Mouse (Mus musculus): ENCODE results near the gene Ablim2. TPM values are rescaled to one million over a fixed set of nuclear protein-coding genes. Genes with fewer than 3 reads are reported as not detected.

Gene Ablim2
- 1.1 and 1.7 TPM in 2 replicates for polyA plus RNA-seq (2014; fragmentation: Nextera tagmentation; extraction: Ambion mirVana)

DNA sequence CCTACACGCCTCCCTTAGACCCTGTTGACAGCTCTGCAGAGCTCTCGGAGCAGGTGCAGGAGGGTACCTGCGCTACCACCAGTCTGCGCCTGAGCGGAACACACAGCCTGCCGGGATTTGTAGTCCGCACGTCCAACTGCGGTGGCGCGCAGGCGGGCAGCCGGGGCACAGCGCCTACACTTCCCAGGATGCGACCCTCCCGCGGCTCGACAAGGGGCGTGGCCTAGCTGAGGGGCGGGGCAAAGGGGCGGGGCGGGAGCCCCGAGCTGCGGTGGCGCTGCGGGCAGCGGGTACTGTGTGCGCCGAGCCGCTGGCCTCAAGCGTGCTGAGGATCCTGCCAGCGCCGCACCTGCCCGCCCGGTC, at the start of gene Ablim2:
Gene Ablim2, plus strand, starts transcription at position 242 of the 363 bp plus-strand sequence.
- Histone ChIP-seq H3K4me2 (ENCODE audit: low read depth) (peak within 1 kb of the TSS; percentile 84), H3K27ac (ENCODE audit: low read depth, low read length) (no peak within 1 kb of the TSS), H3K4me1 (ENCODE audit: control insufficient read depth, insufficient read depth, low read length) (peaks cover 4% of the 10 kb centered on the region; the same call in 1 of the 2 replicates), H3K9me3 (ENCODE audit: control insufficient read depth, low read length) (no peaks in the 10 kb centered on the region), H3K4me3 (ENCODE audit: low read depth, low read length) (peak within 1 kb of the TSS; percentile 47), H3K9ac (ENCODE audit: low read length) (peak within 1 kb of the TSS; percentile 32; the same call in 1 of the 2 replicates), H3K27me3 (ENCODE audit: control insufficient read depth, insufficient read depth, low read length) (peaks cover 25% of the 10 kb centered on the region), H3K36me3 (ENCODE audit: control insufficient read depth, insufficient read depth, low read length) (no peaks in the 10 kb centered on the region)
- 0% methylated on average over 35 of the region's 35 CpGs for WGBS
- ATAC-seq (ENCODE audit: insufficient read depth, low FRiP score, low TSS enrichment) (peak; percentile 94), DNase-seq (ENCODE audit: low spot score) (peak; percentile 96)

DNA sequence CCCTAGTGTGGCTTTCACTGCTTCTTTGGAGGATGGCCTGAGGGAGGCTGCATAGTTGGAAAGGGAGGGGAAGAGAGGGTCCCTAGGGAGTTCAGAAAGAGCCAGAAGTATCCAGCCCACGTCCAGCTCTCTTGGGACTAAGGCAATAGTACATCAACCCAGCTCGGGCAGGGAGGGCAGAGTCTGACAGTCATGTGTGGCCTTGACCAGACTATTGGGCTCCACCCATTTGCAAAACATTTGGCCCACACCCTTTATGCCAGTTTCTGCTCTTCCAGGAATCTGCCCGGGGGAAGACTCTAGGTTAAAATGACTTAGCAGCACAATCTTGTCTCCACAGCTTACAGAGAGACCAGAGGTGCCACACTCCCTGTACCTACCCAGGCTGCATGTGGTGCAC, 47.2 kb upstream of the Ablim2 start:
- WGBS: 75% methylated on average over 3 of the region's 3 CpGs

DNA sequence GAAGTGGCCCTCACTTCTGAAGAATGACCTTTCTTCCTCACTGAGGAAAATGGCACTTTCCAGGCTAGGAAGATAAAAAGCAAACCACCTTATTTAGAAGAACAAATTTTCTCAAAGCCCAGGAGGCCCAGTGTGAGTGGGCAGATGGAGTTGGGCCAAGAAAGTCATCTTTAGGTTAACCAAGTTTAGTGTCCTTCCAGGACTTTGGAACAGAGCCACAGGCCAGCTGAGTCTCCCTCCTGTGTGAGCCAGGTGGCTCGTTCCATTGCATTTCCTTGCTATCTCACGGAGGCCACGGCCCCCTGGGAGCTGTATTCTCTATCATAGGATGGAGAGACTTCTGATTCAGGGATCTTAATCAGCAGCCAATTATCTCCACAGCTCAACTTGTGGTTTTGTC, 46.7 kb upstream of the Ablim2 start:
- WGBS: 74% methylated on average over 3 of the region's 3 CpGs
- H3K4me3 ChIP-seq (ENCODE audit: low read depth, low read length): no peak overlapping the region
- no peaks in the 10 kb centered on the region for H3K27me3 ChIP-seq (ENCODE audit: control insufficient read depth, insufficient read depth, low read length)
- no peak overlapping the region for H3K4me2 ChIP-seq (ENCODE audit: low read depth)
- no peaks in the 10 kb centered on the region for H3K36me3 ChIP-seq (ENCODE audit: control insufficient read depth, insufficient read depth, low read length)
- ATAC-seq (ENCODE audit: insufficient read depth, low FRiP score, low TSS enrichment) (no peak), DNase-seq (ENCODE audit: low spot score) (no peak)
- no peak overlapping the region for H3K9ac ChIP-seq (ENCODE audit: low read length)
- no peaks in the 10 kb centered on the region for H3K4me1 ChIP-seq (ENCODE audit: control insufficient read depth, insufficient read depth, low read length)
- no peaks in the 10 kb centered on the region for H3K9me3 ChIP-seq (ENCODE audit: control insufficient read depth, low read length)
- no peak overlapping the region for H3K27ac ChIP-seq (ENCODE audit: low read depth, low read length)

More for the DNA sequence above, 47.2 kb upstream of the Ablim2 start:
- no peak overlapping the region for H3K9ac ChIP-seq (ENCODE audit: low read length)
- ATAC-seq (ENCODE audit: insufficient read depth, low FRiP score, low TSS enrichment) (no peak), DNase-seq (ENCODE audit: low spot score) (no peak)
- H3K36me3 ChIP-seq (ENCODE audit: control insufficient read depth, insufficient read depth, low read length): no peaks in the 10 kb centered on the region
- no peak overlapping the region for H3K4me2 ChIP-seq (ENCODE audit: low read depth)
- H3K9me3 ChIP-seq (ENCODE audit: control insufficient read depth, low read length): no peaks in the 10 kb centered on the region
- H3K4me3 ChIP-seq (ENCODE audit: low read depth, low read length): no peak overlapping the region
- H3K27ac ChIP-seq (ENCODE audit: low read depth, low read length): no peak overlapping the region
- H3K27me3 ChIP-seq (ENCODE audit: control insufficient read depth, insufficient read depth, low read length): no peaks in the 10 kb centered on the region
- H3K4me1 ChIP-seq (ENCODE audit: control insufficient read depth, insufficient read depth, low read length): no peaks in the 10 kb centered on the region

DNA sequence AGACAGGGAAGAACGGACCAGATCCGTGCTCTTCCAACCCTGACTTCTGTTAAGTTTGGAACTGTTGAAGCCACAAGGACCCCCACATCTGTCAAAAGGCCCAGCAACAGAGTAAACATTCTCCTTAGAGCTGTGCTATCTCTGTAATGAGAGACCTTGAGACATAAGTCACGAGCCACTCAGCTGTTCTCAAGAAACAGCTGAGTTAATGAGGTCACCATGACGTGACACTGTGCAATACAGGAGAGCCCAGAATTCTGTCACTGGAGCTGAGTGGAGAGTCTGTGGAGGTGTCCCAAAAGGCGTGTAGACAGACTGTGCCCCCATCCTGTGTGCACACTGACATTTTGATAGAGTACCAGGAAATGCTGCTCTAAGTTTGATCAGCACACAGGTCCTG, 45.2 kb upstream of the Ablim2 start:
- no peak for ATAC-seq (ENCODE audit: insufficient read depth, low FRiP score, low TSS enrichment)
- Histone ChIP-seq H3K27me3 (ENCODE audit: control insufficient read depth, insufficient read depth, low read length) (no peaks in the 10 kb centered on the region), H3K9ac (ENCODE audit: low read length) (no peak overlapping the region), H3K9me3 (ENCODE audit: control insufficient read depth, low read length) (no peaks in the 10 kb centered on the region), H3K4me1 (ENCODE audit: control insufficient read depth, insufficient read depth, low read length) (no peaks in the 10 kb centered on the region), H3K36me3 (ENCODE audit: control insufficient read depth, insufficient read depth, low read length) (no peaks in the 10 kb centered on the region), H3K4me3 (ENCODE audit: low read depth, low read length) (no peak overlapping the region), H3K27ac (ENCODE audit: low read depth, low read length) (no peak overlapping the region), H3K4me2 (ENCODE audit: low read depth) (no peak overlapping the region)
- DNase-seq (ENCODE audit: low spot score): no peak
- 78% methylated on average over 5 of the region's 5 CpGs for WGBS

DNA sequence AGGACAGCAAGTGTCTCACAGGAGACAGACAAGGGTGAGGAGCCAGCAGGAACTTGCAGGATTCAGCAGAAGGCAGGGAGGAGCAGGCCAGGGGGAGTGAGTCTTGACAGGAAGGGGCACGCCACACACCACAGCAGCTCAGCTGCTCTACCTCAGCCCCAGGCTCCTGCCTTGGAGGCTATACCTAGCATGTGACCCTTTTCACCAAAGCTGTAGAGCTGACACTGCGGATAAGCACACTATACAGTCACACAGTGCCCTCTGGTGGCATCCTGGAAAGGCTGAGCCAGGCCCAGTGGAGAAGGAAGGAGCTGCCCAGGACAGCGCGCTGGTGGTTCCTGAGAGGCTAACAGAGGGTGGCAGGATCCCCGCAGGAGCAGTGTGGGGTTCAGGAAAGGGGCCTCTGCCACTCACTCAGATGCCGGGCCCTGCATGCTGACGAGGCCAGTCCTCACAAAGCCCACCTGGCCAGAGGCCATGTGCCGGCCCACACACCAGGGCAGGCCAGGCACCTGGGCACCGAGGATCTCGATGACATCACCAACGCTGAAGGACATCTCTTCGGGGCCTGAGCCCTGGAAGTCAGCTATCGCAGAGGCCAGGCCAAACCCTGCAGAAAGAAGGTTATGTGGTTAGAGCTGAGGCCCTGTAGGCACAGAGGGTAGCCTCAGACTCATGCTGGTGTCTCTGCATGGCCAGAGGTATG, 43.9 kb upstream of the Ablim2 start:
- Histone ChIP-seq H3K4me3 (ENCODE audit: low read depth, low read length) (no peak overlapping the region), H3K9me3 (ENCODE audit: control insufficient read depth, low read length) (no peaks in the 10 kb centered on the region), H3K4me2 (ENCODE audit: low read depth) (no peak overlapping the region), H3K36me3 (ENCODE audit: control insufficient read depth, insufficient read depth, low read length) (no peaks in the 10 kb centered on the region), H3K27ac (ENCODE audit: low read depth, low read length) (no peak overlapping the region), H3K27me3 (ENCODE audit: control insufficient read depth, insufficient read depth, low read length) (no peaks in the 10 kb centered on the region), H3K4me1 (ENCODE audit: control insufficient read depth, insufficient read depth, low read length) (no peaks in the 10 kb centered on the region), H3K9ac (ENCODE audit: low read length) (no peak overlapping the region)
- ATAC-seq (ENCODE audit: insufficient read depth, low FRiP score, low TSS enrichment) (peak; percentile 38; the same call in 1 of the 2 replicates), DNase-seq (ENCODE audit: low spot score) (peak; percentile 79)
- WGBS: 51% methylated on average over 13 of the region's 13 CpGs

DNA sequence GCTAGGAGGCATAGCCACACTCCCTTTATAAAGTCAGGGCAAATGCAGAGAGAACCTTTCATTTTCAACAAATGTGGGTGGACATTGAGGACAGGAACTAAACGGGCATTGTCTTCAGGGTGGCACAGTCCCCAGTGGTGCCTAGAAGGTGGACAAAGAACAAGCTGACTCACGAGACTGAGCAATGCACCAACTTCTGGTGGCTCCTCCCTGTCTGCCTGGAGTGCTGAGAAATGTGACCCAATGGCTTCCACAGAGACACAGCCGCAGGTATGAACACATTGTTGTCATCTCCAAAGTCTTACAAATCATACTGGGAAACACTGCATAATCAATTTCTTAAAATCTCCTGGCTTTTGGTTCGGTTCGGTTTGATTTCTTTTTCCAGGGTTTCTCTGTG, 40.2 kb upstream of the Ablim2 start:
- Histone ChIP-seq H3K4me3 (ENCODE audit: low read depth, low read length) (no peak overlapping the region), H3K36me3 (ENCODE audit: control insufficient read depth, insufficient read depth, low read length) (no peaks in the 10 kb centered on the region), H3K4me1 (ENCODE audit: control insufficient read depth, insufficient read depth, low read length) (no peaks in the 10 kb centered on the region), H3K9ac (ENCODE audit: low read length) (no peak overlapping the region), H3K4me2 (ENCODE audit: low read depth) (no peak overlapping the region), H3K27ac (ENCODE audit: low read depth, low read length) (no peak overlapping the region), H3K27me3 (ENCODE audit: control insufficient read depth, insufficient read depth, low read length) (no peaks in the 10 kb centered on the region), H3K9me3 (ENCODE audit: control insufficient read depth, low read length) (no peaks in the 10 kb centered on the region)
- DNase-seq (ENCODE audit: low spot score): no peak
- no peak for ATAC-seq (ENCODE audit: insufficient read depth, low FRiP score, low TSS enrichment)
- 92% methylated on average over 5 of the region's 5 CpGs for WGBS

DNA sequence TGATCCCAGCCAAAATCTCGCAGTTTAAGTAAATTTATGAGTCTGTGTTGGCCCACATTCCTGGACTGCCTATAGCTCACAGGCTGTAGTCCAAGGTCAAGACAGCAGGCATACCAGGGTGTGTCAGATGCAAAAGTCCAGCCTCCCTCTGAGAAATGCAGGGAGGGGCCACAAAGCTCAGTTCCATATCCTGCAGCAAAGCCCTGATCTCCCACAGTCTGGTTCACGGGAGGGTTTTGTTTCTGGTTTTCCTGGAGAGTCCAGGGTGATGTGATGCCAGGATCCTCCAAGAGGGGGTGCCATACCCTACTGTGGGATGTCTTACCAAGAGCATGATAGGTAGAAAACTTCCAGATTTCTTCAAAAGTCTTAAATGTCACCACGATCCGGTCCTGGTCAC, 39.7 kb upstream of the Ablim2 start:
- Histone ChIP-seq H3K27me3 (ENCODE audit: control insufficient read depth, insufficient read depth, low read length) (no peaks in the 10 kb centered on the region), H3K4me1 (ENCODE audit: control insufficient read depth, insufficient read depth, low read length) (no peaks in the 10 kb centered on the region), H3K4me3 (ENCODE audit: low read depth, low read length) (no peak overlapping the region), H3K9me3 (ENCODE audit: control insufficient read depth, low read length) (no peaks in the 10 kb centered on the region), H3K4me2 (ENCODE audit: low read depth) (no peak overlapping the region), H3K9ac (ENCODE audit: low read length) (no peak overlapping the region), H3K27ac (ENCODE audit: low read depth, low read length) (no peak overlapping the region), H3K36me3 (ENCODE audit: control insufficient read depth, insufficient read depth, low read length) (no peaks in the 10 kb centered on the region)
- 59% methylated on average over 4 of the region's 4 CpGs for whole genome bisulfite sequencing
- DNase-seq (ENCODE audit: low spot score) (no peak), ATAC-seq (ENCODE audit: insufficient read depth, low FRiP score, low TSS enrichment) (no peak)

DNA sequence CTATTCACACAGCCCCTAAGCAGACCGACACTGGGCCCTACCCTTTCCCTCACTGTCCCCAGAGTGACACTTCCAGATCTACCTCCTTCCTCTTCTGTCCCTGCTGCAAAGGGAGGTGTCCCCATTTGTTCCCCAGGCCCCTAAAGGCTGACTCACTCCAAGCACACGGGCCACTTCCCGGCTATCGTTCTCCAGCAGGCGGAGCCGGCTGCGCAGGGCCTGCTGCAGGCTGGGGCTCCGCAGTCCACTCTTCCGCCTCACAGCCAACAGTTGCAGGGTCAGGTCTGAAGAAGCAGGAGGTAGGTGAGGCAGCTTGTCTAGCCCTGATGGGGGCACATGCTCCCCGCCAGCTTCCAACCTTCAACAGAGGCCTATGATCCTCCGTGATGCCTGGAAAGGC, 38.9 kb upstream of the Ablim2 start:
- 63% methylated on average over 11 of the region's 11 CpGs for WGBS
- no peaks in the 10 kb centered on the region for H3K9me3 ChIP-seq (ENCODE audit: control insufficient read depth, low read length)
- H3K27me3 ChIP-seq (ENCODE audit: control insufficient read depth, insufficient read depth, low read length): no peaks in the 10 kb centered on the region
- H3K9ac ChIP-seq (ENCODE audit: low read length): no peak overlapping the region
- no peaks in the 10 kb centered on the region for H3K4me1 ChIP-seq (ENCODE audit: control insufficient read depth, insufficient read depth, low read length)
- ATAC-seq (ENCODE audit: insufficient read depth, low FRiP score, low TSS enrichment) (no peak), DNase-seq (ENCODE audit: low spot score) (no peak)
- H3K4me3 ChIP-seq (ENCODE audit: low read depth, low read length): no peak overlapping the region
- H3K36me3 ChIP-seq (ENCODE audit: control insufficient read depth, insufficient read depth, low read length): no peaks in the 10 kb centered on the region
- no peak overlapping the region for H3K27ac ChIP-seq (ENCODE audit: low read depth, low read length)
- no peak overlapping the region for H3K4me2 ChIP-seq (ENCODE audit: low read depth)

DNA sequence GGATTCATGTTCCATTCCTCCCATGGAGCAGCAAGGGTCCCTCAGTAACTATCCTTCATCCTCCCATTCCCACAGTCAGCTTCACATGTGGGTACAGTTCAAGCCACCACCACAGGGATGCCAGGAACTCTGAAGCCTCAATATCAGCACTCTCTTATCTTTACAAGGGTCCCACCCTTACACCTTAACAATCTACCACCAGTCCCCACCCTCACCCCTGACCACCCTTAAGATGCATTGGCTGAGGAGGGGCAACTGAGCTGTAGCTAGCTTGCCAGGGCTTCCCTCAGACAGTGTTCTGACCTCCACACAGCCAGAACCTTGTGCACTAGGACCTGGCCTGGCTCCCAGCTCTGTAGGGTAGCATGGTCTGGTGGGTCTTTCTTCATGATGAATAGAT, 38.3 kb upstream of the Ablim2 start:
- no peaks in the 10 kb centered on the region for H3K27me3 ChIP-seq (ENCODE audit: control insufficient read depth, insufficient read depth, low read length)
- no peaks in the 10 kb centered on the region for H3K36me3 ChIP-seq (ENCODE audit: control insufficient read depth, insufficient read depth, low read length)
- ATAC-seq (ENCODE audit: insufficient read depth, low FRiP score, low TSS enrichment) (no peak), DNase-seq (ENCODE audit: low spot score) (no peak)
- H3K9ac ChIP-seq (ENCODE audit: low read length): no peak overlapping the region
- H3K4me3 ChIP-seq (ENCODE audit: low read depth, low read length): no peak overlapping the region
- H3K9me3 ChIP-seq (ENCODE audit: control insufficient read depth, low read length): no peaks in the 10 kb centered on the region
- H3K4me2 ChIP-seq (ENCODE audit: low read depth): no peak overlapping the region
- no peaks in the 10 kb centered on the region for H3K4me1 ChIP-seq (ENCODE audit: control insufficient read depth, insufficient read depth, low read length)
- no peak overlapping the region for H3K27ac ChIP-seq (ENCODE audit: low read depth, low read length)
